Mouse (Mus musculus) retina, embryonic 14.5 days (tissue): ENCODE measurements around the gene Ccdc113.

Source experiments
- DNase-seq: peaks from one replicate; pipeline ENCODE4 v3.0.0-alpha.2; 2015; ENCODE audit warnings: low spot score

The Ccdc113 gene

GRCm38 (mm10) chr8:95539487-95539886 is 5.6 kb downstream of the Ccdc113 start:
- no peak for DNase-seq

- DNase-seq: no peak
Measured at GRCm38 (mm10) chr8:95542191-95542590, 8.3 kb downstream of the Ccdc113 start.

- no peak for DNase-seq
Measured at GRCm38 (mm10) chr8:95543065-95543464, 9.2 kb downstream of the Ccdc113 start.

- DNase-seq: no peak
Measured at GRCm38 (mm10) chr8:95545815-95546214, 11.9 kb downstream of the Ccdc113 start.

GRCm38 (mm10) chr8:95546986-95547385 is 13.1 kb downstream of the Ccdc113 start:
- DNase-seq: no peak

- no peak for DNase-seq
Measured at GRCm38 (mm10) chr8:95547931-95548330, 14.0 kb downstream of the Ccdc113 start.

GRCm38 (mm10) chr8:95549871-95550829 is 16.3 kb downstream of the Ccdc113 start:
- peak; percentile 27 for DNase-seq

- DNase-seq: no peak
Measured at GRCm38 (mm10) chr8:95551577-95551976, 17.7 kb downstream of the Ccdc113 start.

- no peak for DNase-seq
Measured at GRCm38 (mm10) chr8:95555963-95556362, 22.1 kb downstream of the Ccdc113 start.

- no peak for DNase-seq
Measured at GRCm38 (mm10) chr8:95566217-95566616, 32.3 kb downstream of the Ccdc113 start.

GRCm38 (mm10) chr8:95566809-95567208 is 32.9 kb downstream of the Ccdc113 start:
- peak; percentile 37 for DNase-seq

- no peak for DNase-seq
Measured at GRCm38 (mm10) chr8:95573146-95573545, 39.3 kb downstream of the Ccdc113 start.

- DNase-seq: no peak
Measured at GRCm38 (mm10) chr8:95576240-95576639, 42.4 kb downstream of the Ccdc113 start, which contains the start of gene Prss54. Gene Prss54, minus strand, starts transcription at chr8:95576340.

GRCm38 (mm10) chr8:95587339-95587738 is 53.5 kb downstream of the Ccdc113 start:
- DNase-seq: no peak

- DNase-seq: no peak
Measured at GRCm38 (mm10) chr8:95589282-95589681, 55.4 kb downstream of the Ccdc113 start.

- DNase-seq: no peak
Measured at GRCm38 (mm10) chr8:95590539-95590938, 56.7 kb downstream of the Ccdc113 start.

GRCm38 (mm10) chr8:95592131-95592780 is 58.4 kb downstream of the Ccdc113 start:
- DNase-seq: no peak

- DNase-seq: no peak
Measured at GRCm38 (mm10) chr8:95593439-95594393, 59.8 kb downstream of the Ccdc113 start.

- DNase-seq: no peak
Measured at GRCm38 (mm10) chr8:95595131-95595530, 61.2 kb downstream of the Ccdc113 start.

- no peak for DNase-seq
Measured at GRCm38 (mm10) chr8:95596841-95597241, 63.0 kb downstream of the Ccdc113 start.

GRCm38 (mm10) chr8:95599861-95600260 is 66.0 kb downstream of the Ccdc113 start:
- DNase-seq: peak; percentile 94

- no peak for DNase-seq
Measured at GRCm38 (mm10) chr8:95601306-95601705, 67.4 kb downstream of the Ccdc113 start.
